In the genomic region with DNA sequence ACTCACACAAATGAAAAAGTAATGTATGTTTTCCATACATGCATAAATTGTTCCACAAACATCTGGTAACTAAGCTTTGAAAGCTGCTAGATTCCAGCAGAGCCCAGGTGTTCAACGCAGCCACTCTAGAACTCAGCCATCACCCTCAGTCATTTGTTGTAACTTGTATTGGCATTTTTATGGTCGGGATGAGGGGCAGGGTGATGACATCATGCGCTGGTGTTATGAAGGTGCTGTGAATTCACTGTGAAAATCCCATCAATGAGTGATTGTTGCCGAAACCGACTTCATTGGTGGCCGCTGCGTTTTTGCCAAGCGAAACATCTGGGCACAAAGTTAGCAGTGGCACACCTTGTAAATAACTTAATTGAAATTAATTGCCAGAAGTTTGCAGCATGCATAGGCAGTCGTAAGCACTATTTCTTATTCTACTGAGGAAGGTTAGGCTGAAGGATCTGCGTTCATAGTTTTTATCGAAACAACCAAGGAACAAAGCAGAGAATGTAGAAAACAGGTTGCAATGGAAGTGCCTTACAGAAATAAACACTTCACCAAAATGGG, we compare ENCODE assay signal across 26 mouse cellular contexts. TPM values are rescaled to one million over a fixed set of nuclear protein-coding genes. Genes with fewer than 3 reads are reported as not detected.
DNase-seq lines count a peak whose midpoint lies in the region; ATAC-seq lines count a peak whose summit lies in the region.
"Had no signal": no experiment of that assay in that cellular context is flagged by ENCODE, and none has a peak within 500 bp of the region (broad histone marks: within the 10 kb centered on the region; RNA-seq: fewer than 3 reads in every experiment).

No protein-coding gene starts in this region.

- no peak overlapping the region for H3K4me3 ChIP-seq in limb, embryonic 10.5 days
- no peak overlapping the region for H3K4me3 ChIP-seq in limb, embryonic 13.5 days
- H3K4me3 ChIP-seq: forebrain, embryonic 10.5 days; forebrain, embryonic 13.5 days; gastrocnemius, adult 2 months; hindbrain, embryonic 12.5 days; hindbrain, embryonic 15.5 days; intestine, embryonic 15.5 days had no signal

- H3K4me1 ChIP-seq in limb, embryonic 10.5 days: peaks cover 19% of the 10 kb centered on the region
- peaks cover 22% of the 10 kb centered on the region for H3K4me1 ChIP-seq in limb, embryonic 13.5 days
- H3K4me1 ChIP-seq: hindbrain, embryonic 12.5 days; hindbrain, embryonic 15.5 days; intestine, embryonic 15.5 days had no signal

- peak; percentile 8 for DNase-seq in embryo, embryonic 11 days
- DNase-seq in embryo, embryonic 9.5 days (ENCODE audit: extremely low spot score): no peak
- peak; percentile 69 for DNase-seq in limb, embryonic 10.5 days (ENCODE audit: low spot score)
- DNase-seq in frontal cortex, postnatal 25 days (ENCODE audit: low spot score in 2 of 2): no peak
- DNase-seq in lung, postnatal 36 days: no peak
- DNase-seq in cerebellum, postnatal 14 days: no peak
- DNase-seq: adrenal gland, postnatal 10 days; adrenal gland, postnatal 36 days; B cell, adult 2 months; cerebellum, adult 18-20 months; cerebellum, adult 9-10 months; cerebellum, postnatal 25 days; gastrocnemius, adult 2 months; gastrocnemius, postnatal 14 days; heart, adult 11 months had no signal

- H3K27ac ChIP-seq in limb, embryonic 10.5 days: no peak overlapping the region
- H3K27ac ChIP-seq in limb, embryonic 13.5 days: no peak overlapping the region
- H3K27ac ChIP-seq: forebrain, embryonic 10.5 days; forebrain, embryonic 13.5 days; gastrocnemius, adult 2 months; hindbrain, embryonic 12.5 days; hindbrain, embryonic 15.5 days; intestine, embryonic 15.5 days had no signal

- 66% methylated on average over 11 of the region's 11 CpGs for WGBS in limb, embryonic 10.5 days
- WGBS in limb, embryonic 13.5 days: 18% methylated on average over 11 of the region's 11 CpGs

- H3K9me3 ChIP-seq in limb, embryonic 10.5 days (replicated peaks): no peaks in the 10 kb centered on the region
- no peaks in the 10 kb centered on the region for H3K9me3 ChIP-seq in limb, embryonic 13.5 days
- H3K9me3 ChIP-seq: forebrain, embryonic 10.5 days; forebrain, embryonic 13.5 days; G1E; hindbrain, embryonic 12.5 days; hindbrain, embryonic 15.5 days; intestine, embryonic 15.5 days had no signal

- ATAC-seq in limb, embryonic 13.5 days (ENCODE audit: low FRiP score, low read depth): peak; percentile 84
- ATAC-seq: forebrain, embryonic 13.5 days; forebrain, embryonic 16.5 days; intestine, embryonic 15.5 days; Patski had no signal

- H3K4me2 ChIP-seq in limb, embryonic 13.5 days (replicated peaks): 0 out of 2 replicates have a peak overlapping the region, but pooled peaks have one; percentile 4
- H3K4me2 ChIP-seq: forebrain, embryonic 13.5 days; heart, embryonic 11.5 days; hindbrain, embryonic 12.5 days; hindbrain, embryonic 15.5 days; intestine, embryonic 15.5 days had no signal

- peaks cover 14% of the 10 kb centered on the region for H3K27me3 ChIP-seq in limb, embryonic 10.5 days (ENCODE audit: low read depth, poor library complexity, severe bottlenecking)
- H3K27me3 ChIP-seq in limb, embryonic 13.5 days: peaks cover 8% of the 10 kb centered on the region; the same call in 1 of the 2 replicates
- H3K27me3 ChIP-seq: CH12.LX; forebrain, embryonic 13.5 days; hindbrain, embryonic 12.5 days; hindbrain, embryonic 15.5 days; intestine, embryonic 15.5 days had no signal

- no peak overlapping the region for H3K9ac ChIP-seq in limb, embryonic 13.5 days
- H3K9ac ChIP-seq: forebrain, embryonic 13.5 days; hindbrain, embryonic 12.5 days; hindbrain, embryonic 15.5 days; intestine, embryonic 15.5 days had no signal

- no peaks in the 10 kb centered on the region for H3K36me3 ChIP-seq in limb, embryonic 10.5 days
- H3K36me3 ChIP-seq in limb, embryonic 13.5 days: no peaks in the 10 kb centered on the region
- H3K36me3 ChIP-seq: forebrain, embryonic 10.5 days; G1E; hindbrain, embryonic 12.5 days; hindbrain, embryonic 15.5 days; intestine, embryonic 15.5 days had no signal

RNA-seq across cellular contexts. Expression of a gene that starts 48.6 kb away (rescaled TPM):
- 23.9 and 25.7 TPM in 2 replicates for polyA plus RNA-seq in limb, embryonic 10.5 days (2016; fragmentation: Nextera tagmentation; extraction: Ambion mirVana)
- polyA plus RNA-seq in limb, embryonic 13.5 days (2015; fragmentation: Nextera tagmentation; extraction: Ambion mirVana): 27.8 and 30.1 TPM in 2 replicates

Comparison
In these comparisons a context has a peak if more than half of its experiments do, and no peak if none do; other contexts are left out.
1. DNase-seq: peak in embryo, embryonic 11 days (single experiment) and limb, embryonic 10.5 days (single experiment); none in embryo, embryonic 9.5 days (single experiment), frontal cortex, postnatal 25 days (0 of 2), lung, postnatal 36 days (single experiment) and cerebellum, postnatal 14 days (0 of 2).